Mouse (Mus musculus) forebrain, embryonic 16.5 days (tissue): Measurements from ENCODE around the gene Cgnl1. TPM values are rescaled to one million over a fixed set of nuclear protein-coding genes. Genes with fewer than 3 reads are reported as not detected.

Experiments
- ATAC-seq: fragments of 200-750 bp; cut with Nextera tagmentation; 2 replicates; pipeline ENCODE4 v1.8.0; 2017; ENCODE audit warnings: mild to moderate bottlenecking, moderate library complexity
- H3K27ac ChIP-seq: fragments of 300-500 bp; sonication (generic); 2 replicates; pipeline ENCODE4 v1.5.1; 2014; ENCODE audit warnings: low read length, control low read depth
- H3K27me3 ChIP-seq: fragments of 300-500 bp; sonication (generic); replicated peaks from 2 replicates; pipeline ENCODE4 v1.6.1; 2014; ENCODE audit warnings: low read length; ENCODE audit not compliant: control insufficient read depth, insufficient read depth
- H3K36me3 ChIP-seq: fragments of 300-500 bp; sonication (generic); 2 replicates; pipeline ENCODE4 v1.6.1; 2014; ENCODE audit not compliant: control insufficient read depth, insufficient read depth
- H3K4me1 ChIP-seq: fragments of 300-500 bp; sonication (generic); replicated peaks from 2 replicates; pipeline ENCODE4 v1.6.1; 2014; ENCODE audit warnings: low read length; ENCODE audit not compliant: control insufficient read depth, insufficient read depth
- H3K4me2 ChIP-seq: fragments of 300-500 bp; sonication (generic); 2 replicates; pipeline ENCODE4 v1.6.1; 2014; ENCODE audit warnings: mild to moderate bottlenecking, low read length, control low read depth
- H3K4me3 ChIP-seq: fragments of 300-500 bp; sonication (generic); replicated peaks from 2 replicates; pipeline ENCODE4 v1.5.1; 2014; ENCODE audit warnings: mild to moderate bottlenecking, low read length, control low read depth
- H3K9ac ChIP-seq: fragments of 300-500 bp; sonication (generic); replicated peaks from 2 replicates; pipeline ENCODE4 v1.6.1; 2014; ENCODE audit warnings: low read depth, low read length, control low read depth
- H3K9me3 ChIP-seq: fragments of 300-500 bp; sonication (generic); 2 replicates; pipeline ENCODE4 v1.6.1; 2016; ENCODE audit warnings: low read length; ENCODE audit not compliant: control insufficient read depth
- whole genome bisulfite sequencing: fragments of 180-500 bp; shearing (Covaris S2); extraction: QIAGEN DNeasy Blood & Tissue Kit; methylation state at CpG from one replicate; pipeline ENCODE4 v1.1.7; 2014; 5-methylcytosine and 5-hydroxymethylcytosine counted together
- polyA plus RNA-seq: library from polyadenylated mRNA; unstranded; fragments of >200 nt; fragmentation: Nextera tagmentation; extraction: Ambion mirVana; gene quantifications from 2 replicates; pipeline ENCODE4 v1.2.1, GENCODE M21; 2015

The Cgnl1 gene
- polyA plus RNA-seq, 1 experiment from 2014 or later, result 4.3 TPM

DNA sequence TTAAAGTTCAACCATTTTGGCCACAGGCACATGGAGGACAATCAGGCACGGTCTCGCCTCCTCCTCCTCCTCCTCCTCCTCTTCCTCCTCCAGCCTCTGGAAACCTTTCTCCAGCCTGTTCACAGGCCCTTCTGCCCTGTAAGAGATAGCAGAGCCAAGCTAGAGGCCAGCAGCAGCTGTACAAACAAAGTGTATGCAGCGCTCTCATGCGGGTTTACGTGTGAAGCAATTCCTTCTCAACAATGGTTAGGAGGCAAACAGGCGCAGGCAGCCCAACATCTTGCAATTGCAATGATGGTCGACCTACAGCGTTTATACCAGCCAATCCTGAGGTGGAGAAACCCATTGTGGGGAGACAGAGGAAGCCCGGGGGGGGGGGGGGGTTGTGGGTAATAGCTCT lies 110.9 kb downstream of the Cgnl1 start:
- 66% methylated on average over 9 of the region's 9 CpGs for WGBS

DNA sequence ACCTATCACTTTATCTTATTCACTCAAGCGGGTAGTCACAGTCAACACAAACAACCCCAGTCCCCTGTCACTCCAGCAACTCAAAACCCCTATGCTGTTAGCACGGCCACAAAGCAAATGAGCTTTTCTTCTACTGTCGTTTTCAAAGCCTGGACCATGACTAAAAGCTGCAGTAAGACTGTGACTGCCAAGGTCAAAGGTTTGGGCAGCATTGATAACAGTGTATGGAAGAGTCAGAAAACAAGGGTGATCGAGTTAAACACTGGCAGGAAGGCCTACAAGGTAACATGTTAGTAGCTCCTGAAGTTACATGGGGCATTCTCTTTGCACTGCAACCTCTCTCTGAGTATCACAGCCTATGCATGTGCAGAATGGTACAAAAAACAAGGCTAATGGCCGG lies 111.7 kb downstream of the Cgnl1 start:
- H3K4me2 ChIP-seq, result no peak overlapping the region
- H3K36me3 ChIP-seq, result no peaks in the 10 kb centered on the region
- 67% methylated on average over 5 of the region's 5 CpGs for WGBS
- ATAC-seq, result no peak
- no peaks in the 10 kb centered on the region for H3K9me3 ChIP-seq
- no peak overlapping the region for H3K9ac ChIP-seq
- H3K4me3 ChIP-seq, result no peak overlapping the region
- no peak overlapping the region for H3K27ac ChIP-seq
- no peaks in the 10 kb centered on the region for H3K27me3 ChIP-seq
- no peaks in the 10 kb centered on the region for H3K4me1 ChIP-seq

More for the DNA sequence above, 110.9 kb downstream of the Cgnl1 start:
- no peak overlapping the region for H3K27ac ChIP-seq
- no peak overlapping the region for H3K9ac ChIP-seq
- H3K9me3 ChIP-seq, result no peaks in the 10 kb centered on the region
- H3K4me1 ChIP-seq, result no peaks in the 10 kb centered on the region
- H3K4me2 ChIP-seq, result no peak overlapping the region
- H3K27me3 ChIP-seq, result no peaks in the 10 kb centered on the region
- no peak for ATAC-seq
- H3K36me3 ChIP-seq, result no peaks in the 10 kb centered on the region
- no peak overlapping the region for H3K4me3 ChIP-seq

DNA sequence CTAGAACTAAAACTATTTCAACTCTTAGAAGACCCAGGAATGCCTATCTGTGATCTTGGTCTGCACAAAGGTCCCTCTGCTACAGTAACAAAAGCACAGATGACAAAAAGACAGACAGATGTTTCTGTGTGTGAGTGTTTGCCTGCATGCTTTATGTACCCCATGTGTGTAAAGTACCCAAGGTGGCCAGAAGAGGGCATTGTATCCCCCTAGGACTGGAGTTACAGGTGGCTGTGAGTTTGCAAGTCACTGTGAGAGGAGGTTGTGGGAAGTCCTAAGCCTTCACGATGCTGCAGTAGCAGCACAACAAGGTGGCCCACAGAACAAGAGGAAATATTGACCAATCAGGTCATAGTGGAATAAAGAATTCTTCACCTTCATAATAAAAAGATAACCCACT lies 114.2 kb downstream of the Cgnl1 start:
- no peaks in the 10 kb centered on the region for H3K9me3 ChIP-seq
- WGBS, result 100% methylated on average over 1 of the region's 1 CpGs
- no peaks in the 10 kb centered on the region for H3K4me1 ChIP-seq
- no peaks in the 10 kb centered on the region for H3K27me3 ChIP-seq
- no peak overlapping the region for H3K9ac ChIP-seq
- no peaks in the 10 kb centered on the region for H3K36me3 ChIP-seq
- ATAC-seq, result no peak
- no peak overlapping the region for H3K4me3 ChIP-seq
- H3K27ac ChIP-seq, result no peak overlapping the region
- no peak overlapping the region for H3K4me2 ChIP-seq

DNA sequence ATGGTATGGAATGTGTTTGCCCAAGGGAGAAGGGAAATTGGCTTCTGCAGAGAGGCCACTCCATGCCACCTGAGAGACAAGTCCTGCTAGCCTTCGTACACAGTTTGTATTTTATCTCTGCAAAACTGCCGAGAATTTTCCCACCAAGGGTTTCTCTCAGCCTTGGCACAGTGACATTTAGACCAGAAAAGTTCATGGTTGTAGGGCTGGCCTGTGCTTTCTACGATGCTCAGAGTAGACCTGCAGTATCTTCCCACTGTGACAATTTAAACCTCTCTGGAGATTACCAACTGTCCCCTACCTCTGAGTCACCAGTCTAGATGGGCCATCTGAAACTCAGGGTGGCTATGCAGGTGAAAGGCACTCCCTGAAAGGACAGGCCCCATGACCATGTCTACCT lies 116.5 kb downstream of the Cgnl1 start:
- WGBS, result 87% methylated on average over 3 of the region's 3 CpGs
- Histone ChIP-seq H3K9ac (no peak overlapping the region), H3K27me3 (no peaks in the 10 kb centered on the region), H3K4me1 (no peaks in the 10 kb centered on the region), H3K4me3 (no peak overlapping the region), H3K27ac (no peak overlapping the region), H3K9me3 (no peaks in the 10 kb centered on the region), H3K36me3 (no peaks in the 10 kb centered on the region), H3K4me2 (no peak overlapping the region)
- ATAC-seq, result no peak

DNA sequence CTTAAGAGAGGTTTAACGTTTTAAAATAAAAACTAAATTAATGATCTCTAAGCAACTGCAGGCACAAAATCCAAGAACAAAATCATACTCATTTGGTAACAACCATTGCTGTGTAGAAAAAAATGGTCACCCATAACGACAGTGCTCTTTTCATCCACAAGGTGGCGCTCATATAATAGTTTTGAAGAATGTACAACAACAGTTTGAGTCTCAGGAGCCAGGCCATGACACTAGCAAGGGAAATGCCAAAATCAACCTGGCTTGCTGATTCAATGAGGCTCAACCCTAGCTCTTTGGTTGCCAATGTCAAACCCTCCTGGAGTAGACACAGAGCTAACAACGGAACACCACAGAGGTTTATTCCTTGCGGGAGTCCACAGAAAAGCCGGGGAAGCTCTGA lies 125.3 kb downstream of the Cgnl1 start:
- H3K4me2 ChIP-seq, result no peak overlapping the region
- ATAC-seq, result no peak
- H3K27ac ChIP-seq, result no peak overlapping the region
- H3K9me3 ChIP-seq, result no peaks in the 10 kb centered on the region
- WGBS, result 33% methylated on average over 6 of the region's 6 CpGs
- no peak overlapping the region for H3K4me3 ChIP-seq
- H3K4me1 ChIP-seq, result no peaks in the 10 kb centered on the region
- H3K36me3 ChIP-seq, result no peaks in the 10 kb centered on the region
- H3K27me3 ChIP-seq, result no peaks in the 10 kb centered on the region
- H3K9ac ChIP-seq, result no peak overlapping the region

DNA sequence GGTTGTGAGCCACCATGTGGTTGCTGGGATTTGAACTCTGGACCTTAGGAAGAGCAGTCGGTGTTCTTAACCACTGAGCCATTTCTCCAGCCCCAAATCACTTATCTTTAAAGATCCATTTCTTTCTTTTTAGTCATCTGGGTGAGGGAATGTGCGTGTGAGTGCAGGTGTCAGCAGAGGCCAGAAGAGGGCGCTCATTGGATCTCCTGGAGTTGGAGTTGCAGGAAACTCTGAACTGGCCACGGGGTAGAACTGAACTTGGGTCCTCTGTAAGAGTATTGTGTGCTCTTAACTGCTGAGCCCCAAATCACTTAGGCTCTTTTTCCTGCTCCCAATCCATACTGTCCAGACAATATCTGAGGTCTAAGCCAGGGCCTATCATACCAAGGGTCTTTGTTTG lies 127.8 kb downstream of the Cgnl1 start:
- no peaks in the 10 kb centered on the region for H3K36me3 ChIP-seq
- H3K27ac ChIP-seq, result no peak overlapping the region
- no peak overlapping the region for H3K4me3 ChIP-seq
- H3K4me1 ChIP-seq, result no peaks in the 10 kb centered on the region
- no peak for ATAC-seq
- no peaks in the 10 kb centered on the region for H3K9me3 ChIP-seq
- 92% methylated on average over 4 of the region's 4 CpGs for WGBS
- H3K4me2 ChIP-seq, result no peak overlapping the region
- no peaks in the 10 kb centered on the region for H3K27me3 ChIP-seq
- no peak overlapping the region for H3K9ac ChIP-seq

DNA sequence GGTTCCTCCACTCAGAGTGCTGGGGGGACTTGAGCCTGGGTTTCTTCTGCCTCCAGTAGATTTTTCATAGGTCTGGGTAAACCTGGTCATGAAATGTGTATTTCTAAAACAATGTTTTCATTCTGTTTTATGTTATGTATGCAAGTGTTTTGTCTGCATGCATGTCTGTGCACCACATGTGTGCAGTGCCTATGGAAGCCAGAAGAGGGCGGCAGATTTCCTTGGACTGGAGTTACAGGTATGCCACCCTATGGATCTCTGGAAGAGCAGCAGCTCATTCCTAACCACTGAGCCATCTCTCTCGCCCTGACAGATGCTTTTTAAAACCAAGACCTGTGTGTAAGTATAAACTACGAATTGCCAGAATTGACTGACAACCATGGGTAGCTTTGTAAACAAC lies 129.1 kb downstream of the Cgnl1 start:
- no peak for ATAC-seq
- Histone ChIP-seq H3K4me2 (no peak overlapping the region), H3K36me3 (no peaks in the 10 kb centered on the region), H3K27me3 (no peaks in the 10 kb centered on the region), H3K4me1 (no peaks in the 10 kb centered on the region), H3K9me3 (no peaks in the 10 kb centered on the region), H3K27ac (no peak overlapping the region), H3K9ac (no peak overlapping the region), H3K4me3 (no peak overlapping the region)
- 97% methylated on average over 3 of the region's 3 CpGs for WGBS

DNA sequence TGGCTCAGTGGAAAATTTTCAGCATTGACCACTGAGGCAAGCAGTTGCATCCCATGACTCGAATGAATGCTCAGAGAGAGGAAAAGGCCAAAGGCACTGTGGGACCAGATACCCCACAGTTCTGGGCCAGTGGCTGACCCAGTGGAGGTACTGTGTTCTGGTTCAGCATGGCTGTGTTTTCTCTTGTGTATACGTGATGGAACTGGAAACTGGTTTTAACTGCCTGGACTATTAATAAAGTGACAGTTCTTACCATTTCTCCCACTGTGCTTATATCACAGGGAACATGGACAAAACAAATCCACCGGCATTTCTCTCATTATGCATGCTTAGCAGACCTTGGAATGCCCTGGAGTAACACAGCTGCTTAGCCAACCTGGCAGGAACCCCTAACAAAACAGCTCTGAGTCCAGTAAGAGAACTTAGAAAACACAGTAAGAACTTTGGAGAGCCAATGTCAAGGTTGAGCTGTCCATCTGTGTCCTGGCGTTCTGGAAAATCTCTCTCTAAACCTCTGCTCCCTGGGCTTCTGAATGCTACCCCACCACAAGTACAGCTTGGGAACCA lies 131.0 kb downstream of the Cgnl1 start:
- Histone ChIP-seq H3K4me2 (no peak overlapping the region), H3K27ac (no peak overlapping the region), H3K4me1 (no peaks in the 10 kb centered on the region), H3K36me3 (no peaks in the 10 kb centered on the region), H3K9me3 (no peaks in the 10 kb centered on the region), H3K27me3 (no peaks in the 10 kb centered on the region), H3K9ac (no peak overlapping the region), H3K4me3 (no peak overlapping the region)
- 76% methylated on average over 4 of the region's 4 CpGs for WGBS
- ATAC-seq, result no peak

DNA sequence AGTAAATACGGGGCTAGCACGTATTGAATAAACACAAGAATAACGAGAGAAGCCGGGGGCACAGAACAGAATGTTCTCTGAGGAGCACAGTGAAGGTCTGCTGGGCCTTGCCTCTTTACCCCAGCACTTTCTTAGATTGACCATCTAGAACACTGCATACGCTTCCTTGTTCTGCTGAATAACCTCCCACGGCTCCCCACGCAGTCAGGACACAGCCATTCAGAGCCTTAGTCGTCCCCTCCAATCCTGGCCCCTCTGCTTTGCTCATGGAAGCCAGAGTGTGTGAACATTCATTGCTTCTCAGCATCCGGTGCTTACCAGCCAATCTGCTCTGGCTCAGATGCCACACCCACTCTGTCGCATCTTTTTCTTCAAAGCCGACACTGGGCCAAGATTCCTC lies 133.2 kb downstream of the Cgnl1 start:
- WGBS, result 61% methylated on average over 11 of the region's 11 CpGs

DNA sequence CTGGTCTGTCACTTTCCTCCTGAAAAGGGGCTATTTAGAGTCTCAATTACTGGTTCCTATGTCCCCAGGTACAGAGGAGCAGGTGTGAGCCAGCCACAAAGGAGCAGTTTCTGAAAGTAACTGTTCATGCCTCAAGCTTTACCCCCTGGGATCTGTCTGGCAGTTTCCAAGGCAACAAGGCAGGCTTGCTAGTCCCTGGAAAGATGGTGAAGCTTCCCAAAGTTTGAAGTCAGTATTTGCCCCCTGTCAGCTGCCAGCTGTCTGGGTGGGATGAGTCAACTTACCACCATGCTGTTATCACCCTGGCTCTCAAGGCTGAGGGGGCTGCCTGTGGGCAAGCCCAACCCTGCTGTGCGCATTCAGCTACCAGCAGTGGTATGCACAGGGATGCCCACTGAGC lies 134.5 kb downstream of the Cgnl1 start:
- Histone ChIP-seq H3K36me3 (no peaks in the 10 kb centered on the region), H3K27ac (no peak overlapping the region), H3K4me3 (no peak overlapping the region), H3K9ac (no peak overlapping the region), H3K27me3 (no peaks in the 10 kb centered on the region), H3K4me1 (no peaks in the 10 kb centered on the region), H3K4me2 (no peak overlapping the region), H3K9me3 (no peaks in the 10 kb centered on the region)
- WGBS, result 88% methylated on average over 1 of the region's 1 CpGs
- ATAC-seq, result peak; percentile 43

More for the DNA sequence above, 133.2 kb downstream of the Cgnl1 start:
- ATAC-seq, result no peak
- Histone ChIP-seq H3K36me3 (no peaks in the 10 kb centered on the region), H3K4me2 (no peak overlapping the region), H3K9ac (no peak overlapping the region), H3K27ac (no peak overlapping the region), H3K4me3 (no peak overlapping the region), H3K27me3 (no peaks in the 10 kb centered on the region), H3K9me3 (no peaks in the 10 kb centered on the region), H3K4me1 (no peaks in the 10 kb centered on the region)
